Mouse (Mus musculus): Measurements from ENCODE around the gene Wtap.
"Not testable (repeated sequence)": the region's sequence is repeated elsewhere in the genome, so short reads cannot be mapped to it uniquely, and the experiment has no call there.

Wtap gene

DNA sequence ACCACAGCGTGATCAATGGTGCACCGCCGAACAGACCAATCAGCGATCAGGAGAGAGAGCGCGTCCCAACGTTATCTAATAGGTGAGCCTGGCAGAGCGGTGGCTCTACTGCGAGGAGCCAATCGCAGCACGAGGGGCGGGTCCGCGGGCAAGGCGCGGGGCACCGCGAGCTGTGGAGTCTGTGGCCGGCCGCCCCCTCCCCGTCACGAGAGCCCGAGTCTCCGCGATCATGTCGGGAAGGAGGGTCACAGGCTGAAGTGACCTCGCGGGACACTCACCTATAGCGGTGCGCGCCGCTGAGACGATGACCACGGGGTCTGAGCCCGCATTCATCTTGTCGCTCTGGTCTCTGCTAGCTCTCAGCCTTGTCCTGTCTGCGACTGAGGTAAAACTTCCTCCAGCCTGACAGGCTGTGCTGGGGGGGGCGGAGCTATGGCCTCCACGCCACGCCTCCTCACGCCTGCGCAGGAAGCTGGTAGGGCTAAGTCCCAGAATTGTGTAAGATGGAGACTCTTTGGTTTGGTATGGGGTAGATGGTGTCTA lies 33.6 kb downstream of the Wtap start, which contains the start of gene Acat2:
TSS of gene Acat2 (minus strand) at position 417 of the 543 bp plus-strand sequence.
- DNase-seq: peak; percentile 94

DNA sequence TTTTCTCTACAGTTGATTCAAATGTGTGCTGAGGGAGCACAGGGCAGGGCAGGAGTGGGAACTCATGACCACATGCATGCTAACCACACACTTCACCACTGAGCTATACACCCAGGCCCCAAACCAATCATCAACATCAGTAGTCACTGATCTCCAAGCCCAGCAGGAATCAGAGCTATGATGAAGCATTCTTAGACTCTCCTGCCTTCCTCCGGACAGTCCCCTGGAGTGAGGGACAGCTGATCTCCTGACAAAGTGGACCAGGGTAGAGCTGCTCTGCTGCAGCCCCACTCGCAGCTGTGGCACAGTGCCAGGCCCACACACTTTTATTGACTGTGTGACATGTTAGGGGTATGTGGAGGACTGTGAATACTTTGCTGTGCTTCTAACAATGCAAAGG lies 34.6 kb downstream of the Wtap start:
- not testable (repeated sequence) for DNase-seq

DNA sequence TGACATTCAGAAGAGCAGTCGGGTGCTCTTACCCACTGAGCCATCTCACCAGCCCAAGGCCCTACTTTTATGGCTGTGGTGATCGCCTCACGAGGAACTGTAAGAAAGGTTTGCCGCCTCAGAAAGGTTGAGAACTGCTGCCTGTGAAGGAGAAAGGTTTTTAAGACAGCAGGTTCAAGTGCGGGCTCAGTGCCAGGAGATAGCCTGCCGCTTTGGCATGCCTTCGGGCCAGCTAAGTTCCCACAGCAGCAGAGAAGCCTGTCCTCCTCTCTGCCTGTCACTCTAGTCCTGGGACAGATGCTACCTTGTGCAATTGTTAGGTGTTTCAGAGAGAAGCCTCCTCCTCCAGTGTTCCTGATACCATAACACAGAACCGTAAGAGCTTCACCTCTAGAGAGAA lies 37.3 kb downstream of the Wtap start:
- DNase-seq: no peak

DNA sequence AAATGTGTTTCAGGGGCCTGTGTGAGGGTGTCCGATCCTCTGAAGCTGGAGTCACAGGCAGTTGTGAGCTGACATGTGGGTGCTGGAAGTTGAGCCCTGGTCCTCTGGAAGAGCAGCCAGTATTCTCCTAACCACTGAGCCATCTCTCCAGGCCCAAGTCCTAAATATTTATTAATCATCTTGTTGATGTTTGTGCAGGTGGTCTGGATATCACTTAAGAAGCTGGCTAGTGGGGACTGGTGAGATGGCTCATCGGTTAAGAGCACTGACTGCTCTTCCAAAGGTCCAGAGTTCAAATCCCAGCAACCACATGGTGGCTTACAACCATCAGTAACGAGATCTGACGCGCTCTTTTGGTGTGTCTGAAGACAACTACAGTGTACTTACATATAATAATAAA lies 44.3 kb downstream of the Wtap start:
- DNase-seq: no peak

DNA sequence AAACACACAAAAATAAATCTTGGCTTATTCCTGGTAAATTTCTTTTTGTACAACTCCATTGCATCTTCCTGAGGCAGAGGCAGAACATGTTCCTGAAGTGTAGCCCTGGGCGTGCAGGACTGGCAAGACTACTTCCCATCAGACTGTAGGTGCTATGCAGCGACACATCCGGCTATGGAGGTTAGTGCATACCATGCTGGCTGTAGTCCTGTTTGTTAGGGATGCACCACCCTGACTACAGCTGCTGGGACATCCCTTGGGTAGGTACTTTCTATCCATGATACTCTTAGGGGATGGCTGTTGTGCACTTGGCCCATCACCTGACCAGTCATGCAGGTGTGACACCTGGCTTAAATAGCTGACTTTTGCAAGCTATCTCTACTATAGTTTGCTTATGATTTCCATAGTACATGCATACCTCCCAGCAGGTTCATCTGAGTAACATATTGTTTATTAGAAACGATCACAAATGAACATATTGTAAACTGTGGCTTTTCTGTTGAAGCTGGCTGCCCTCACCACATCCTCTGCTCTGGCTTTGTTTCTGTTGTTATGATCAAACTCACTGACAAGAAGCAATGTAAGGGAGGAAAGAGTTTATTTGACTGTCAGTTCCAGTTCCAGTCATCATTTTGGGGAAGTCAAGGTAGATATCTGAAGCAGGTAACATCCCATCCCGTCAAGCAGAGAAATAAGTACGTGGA lies 51.4 kb downstream of the Wtap start:
- no peak for DNase-seq

DNA sequence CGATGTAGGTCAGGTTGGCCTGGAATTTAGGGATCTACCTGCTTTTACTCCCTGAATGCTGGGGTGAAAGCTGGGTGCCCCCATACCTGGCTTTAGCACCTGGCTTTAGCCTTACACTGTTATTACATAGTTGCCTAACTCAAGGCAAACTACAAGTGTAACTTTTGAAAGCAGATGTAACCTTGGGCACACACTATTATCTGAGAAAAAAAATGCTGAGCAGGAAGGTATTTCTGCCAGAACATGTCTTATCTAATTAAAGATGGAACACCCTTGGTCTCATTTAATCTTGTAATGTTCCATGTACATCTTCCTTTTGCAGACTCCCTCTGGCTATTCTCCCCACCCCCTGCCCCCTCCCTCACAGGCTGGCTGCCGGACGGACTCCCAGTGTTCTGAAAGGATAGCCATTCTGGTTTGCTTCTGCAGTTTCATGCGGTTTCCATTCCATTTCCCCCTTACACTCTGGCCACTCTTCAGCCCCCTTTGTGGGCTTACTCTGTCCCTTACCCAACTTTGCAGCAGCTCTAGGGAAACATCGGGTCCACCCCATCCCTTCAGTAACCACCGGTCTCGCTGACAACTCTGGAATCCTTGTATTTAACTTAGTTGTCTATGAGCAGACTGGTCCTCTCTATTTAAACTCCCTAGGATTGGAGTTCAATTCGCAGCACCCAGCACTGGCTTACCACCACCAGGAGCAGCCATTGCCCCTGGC lies 52.3 kb downstream of the Wtap start:
- DNase-seq: no peak

DNA sequence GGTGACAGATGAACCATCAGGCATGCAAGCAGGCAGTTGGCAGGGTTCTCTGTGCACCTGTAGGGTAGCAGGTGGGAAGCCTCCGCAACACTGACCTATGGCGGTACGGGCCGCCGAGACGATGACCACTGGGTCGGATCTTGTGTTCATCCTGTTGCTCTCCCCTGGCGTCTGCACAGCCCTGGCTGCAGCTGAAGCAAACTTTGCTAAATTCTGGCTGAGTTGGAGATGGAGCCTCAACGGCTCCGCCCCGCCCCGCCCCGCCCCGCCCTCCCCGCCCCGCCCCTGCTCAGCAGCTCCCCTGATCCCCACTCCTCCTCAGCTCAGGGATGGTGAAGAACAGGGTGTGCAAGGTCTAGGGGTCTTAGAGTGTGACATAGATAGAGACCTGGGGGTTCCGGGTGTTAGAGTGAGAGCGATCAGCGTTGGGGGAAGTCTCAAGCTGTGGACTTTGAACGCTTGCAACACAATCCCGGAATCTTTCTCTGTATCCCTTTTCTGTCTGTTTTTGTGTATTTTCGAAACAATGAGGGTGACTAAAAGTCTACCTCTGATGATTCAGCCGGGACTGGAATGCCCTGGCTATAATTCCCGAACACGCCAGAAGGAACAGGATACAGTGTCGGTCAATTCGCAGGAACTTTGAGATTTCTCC lies 53.7 kb downstream of the Wtap start, which contains the start of gene Acat3:
TSS of gene Acat3 (minus strand) at position 450 of the 655 bp plus-strand sequence.
- peak; percentile 50 for DNase-seq

DNA sequence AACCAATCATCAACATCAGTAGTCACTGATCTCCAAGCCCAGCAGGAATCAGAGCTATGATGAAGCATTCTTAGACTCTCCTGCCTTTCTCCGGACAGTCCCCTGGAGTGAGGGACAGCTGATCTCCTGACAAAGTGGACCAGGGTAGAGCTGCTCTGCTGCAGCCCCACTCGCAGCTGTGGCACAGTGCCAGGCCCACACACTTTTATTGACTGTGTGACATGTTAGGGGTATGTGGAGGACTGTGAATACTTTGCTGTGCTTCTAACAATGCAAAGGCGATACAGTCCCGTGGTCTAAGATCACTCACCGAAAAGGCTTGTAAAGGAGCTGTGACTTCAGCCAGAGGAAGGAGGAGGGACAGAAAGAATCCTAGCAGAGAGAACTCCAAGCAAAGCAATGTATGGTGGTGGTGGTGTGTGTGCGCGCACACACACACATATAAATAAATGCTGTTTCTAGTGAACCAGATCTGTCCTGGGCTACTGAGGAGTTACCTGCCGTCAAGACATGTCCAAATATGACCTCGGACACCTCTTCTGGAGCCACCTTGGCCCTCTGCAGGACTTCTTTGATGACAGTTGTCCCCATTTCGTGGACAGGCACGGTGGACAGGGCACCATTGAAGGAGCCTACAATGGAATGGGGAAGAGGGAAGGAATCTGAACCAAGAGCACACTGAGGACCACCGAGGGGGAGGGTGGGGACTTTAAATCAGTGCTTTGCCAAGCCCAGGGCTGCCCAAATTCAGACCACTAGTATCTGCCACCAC lies 54.4 kb downstream of the Wtap start:
- not testable (repeated sequence) for DNase-seq

DNA sequence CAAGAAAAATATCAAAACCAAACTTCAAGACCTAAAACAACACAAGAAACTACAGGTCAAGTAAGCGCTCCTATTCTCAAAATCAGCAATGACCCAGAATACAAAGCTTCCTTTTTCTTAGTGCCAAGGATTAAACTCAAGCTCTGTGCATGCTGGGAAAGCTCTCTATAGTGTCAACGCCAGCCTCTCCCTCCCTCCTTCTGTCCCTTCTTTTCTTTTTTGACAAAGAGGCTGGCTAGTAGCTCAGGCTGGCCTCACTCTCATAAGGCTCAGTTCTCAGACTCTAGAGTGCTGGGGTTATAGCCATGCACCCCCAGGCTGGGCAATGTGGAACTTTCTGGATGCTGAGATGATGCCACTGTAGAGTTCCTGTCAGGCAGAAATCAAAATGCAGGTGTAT lies 55.9 kb downstream of the Wtap start:
- no peak for DNase-seq

DNA sequence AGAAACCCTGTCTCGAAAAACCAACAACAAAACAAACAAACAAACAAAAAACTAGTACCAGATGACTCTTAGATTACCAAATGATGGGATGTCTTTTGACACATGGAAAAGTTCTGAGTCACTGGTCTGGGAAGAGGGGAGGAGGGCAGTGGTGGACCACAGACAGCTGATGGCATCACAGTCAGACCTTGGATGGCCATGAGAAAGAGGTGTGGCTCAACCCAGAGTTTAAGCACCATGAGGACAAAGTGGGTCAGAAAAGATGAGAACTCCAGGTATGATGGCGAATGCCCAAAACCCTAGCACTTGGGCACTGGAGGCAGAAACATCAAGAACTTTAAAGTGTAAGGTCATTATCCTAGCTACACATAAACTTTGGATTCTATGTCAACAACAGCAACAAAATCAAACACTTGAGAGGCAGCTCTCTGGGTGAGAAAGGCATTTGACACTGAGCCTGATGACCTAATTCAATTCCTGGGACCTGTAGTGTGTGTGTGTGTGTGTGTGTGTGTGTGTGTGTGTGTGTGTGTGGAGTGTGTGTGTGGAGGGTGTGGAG lies 56.5 kb downstream of the Wtap start:
- no peak for DNase-seq

DNA sequence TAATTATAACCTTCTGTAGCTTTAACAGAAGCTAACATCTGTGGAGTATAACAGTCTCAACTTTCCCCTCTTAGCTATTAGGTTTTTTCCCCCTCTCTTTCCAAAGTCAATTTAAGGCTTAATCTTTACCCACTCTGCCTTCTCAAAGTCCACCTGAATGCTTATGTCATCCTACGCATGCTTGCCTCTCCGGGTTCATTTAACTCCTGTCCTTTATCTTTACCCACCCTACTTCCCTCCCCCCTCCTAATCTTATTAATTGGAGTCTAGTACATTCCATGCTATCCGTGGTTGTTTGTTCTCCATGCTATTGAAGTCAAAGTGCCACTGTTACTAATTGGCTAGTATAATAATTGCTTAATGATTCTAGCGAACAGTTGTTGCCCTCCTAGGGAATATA lies 58.2 kb downstream of the Wtap start:
- DNase-seq: no peak

DNA sequence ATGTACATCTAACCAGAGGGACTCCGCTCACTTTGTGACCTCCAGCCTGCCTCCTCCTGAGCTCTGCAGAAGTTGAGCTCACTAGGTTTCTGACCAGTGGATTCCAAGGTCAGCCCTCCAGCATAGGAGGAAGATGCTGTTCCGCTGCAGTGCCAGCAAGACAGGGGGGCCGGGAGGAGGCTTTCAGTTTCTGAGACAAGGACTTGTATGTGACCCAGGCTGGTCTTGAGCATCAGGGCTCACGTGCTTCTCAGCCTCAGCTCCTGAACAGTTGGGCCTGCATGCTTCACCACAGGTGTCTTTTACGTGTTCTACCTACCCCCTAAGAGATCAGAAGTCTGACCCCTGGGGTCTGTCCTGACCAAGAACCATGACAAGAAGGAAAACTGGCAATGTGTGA lies 62.4 kb downstream of the Wtap start:
- not testable (repeated sequence) for DNase-seq

DNA sequence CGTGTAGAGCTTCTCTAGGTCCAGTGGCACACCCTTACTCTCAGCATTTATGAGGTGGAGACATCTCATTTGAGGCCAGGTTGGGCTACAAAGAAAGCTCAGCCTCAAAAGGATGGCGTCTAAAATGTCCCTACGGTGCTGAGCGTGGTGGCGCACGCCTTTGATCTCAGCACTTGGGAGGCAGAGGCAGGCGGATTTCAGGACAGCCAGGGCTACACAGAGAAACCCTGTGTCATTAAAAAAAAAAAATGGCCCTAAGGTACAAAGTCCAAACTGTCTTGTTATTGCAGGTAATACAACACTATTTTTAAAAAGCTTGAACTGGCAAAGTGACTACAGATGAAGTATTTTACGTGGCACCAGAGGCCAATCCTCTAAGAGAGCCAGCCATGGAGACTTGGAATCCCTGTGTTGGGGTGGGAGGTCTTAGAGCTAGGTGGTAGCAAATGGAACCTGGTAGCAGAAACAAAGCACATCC lies 68.2 kb downstream of the Wtap start:
- DNase-seq: no peak

DNA sequence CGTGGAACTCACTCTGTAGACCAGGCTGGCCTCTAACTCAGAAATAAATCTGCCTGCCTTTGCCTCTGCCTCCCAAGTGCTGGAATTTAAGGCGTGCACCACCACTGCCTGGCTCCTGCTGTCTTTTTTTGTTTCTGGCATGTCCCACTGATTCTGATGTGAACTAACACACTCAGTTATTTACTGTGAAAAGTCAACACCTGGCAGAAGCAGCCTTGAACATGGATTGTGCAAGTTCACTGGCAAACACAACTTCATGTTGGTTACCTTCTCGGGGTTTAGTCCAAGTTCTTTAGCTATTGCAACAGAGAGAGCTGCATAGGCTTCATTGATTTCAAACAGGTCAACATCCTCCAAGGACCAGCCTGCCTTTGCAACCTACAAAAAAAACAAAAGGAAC lies 69.0 kb downstream of the Wtap start:
- DNase-seq: no peak

DNA sequence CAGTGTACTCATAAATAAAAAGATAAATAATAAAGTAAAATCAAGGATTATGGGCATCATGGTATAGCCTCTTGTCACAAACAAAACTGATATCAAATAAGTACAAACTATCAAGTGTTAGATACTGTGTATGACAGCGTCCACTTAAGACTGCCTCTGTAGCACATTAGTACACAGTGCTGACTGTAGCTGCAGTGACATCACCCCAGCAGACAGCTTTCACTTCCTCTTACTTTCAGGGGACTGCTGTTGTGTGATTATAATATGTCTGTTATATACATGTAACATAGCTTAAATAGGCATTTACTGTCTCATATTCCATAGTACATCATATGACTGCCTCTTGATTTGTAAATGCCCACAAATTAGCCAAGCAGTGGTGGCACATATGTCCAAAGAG lies 72.9 kb downstream of the Wtap start:
- no peak for DNase-seq

All from cerebellum, adult 11 months (tissue).